Mouse (Mus musculus) skeletal muscle tissue, postnatal 0 days (tissue): ENCODE measurements around the gene Srms. TPM values are rescaled to one million over a fixed set of nuclear protein-coding genes. Genes with fewer than 3 reads are reported as not detected.

Experiments used
- polyA plus RNA-seq: library from polyadenylated mRNA; unstranded; fragments of >200 nt; fragmentation: Nextera tagmentation; extraction: Ambion mirVana; gene quantifications from 2 replicates; pipeline ENCODE4 v1.2.1, GENCODE M21; 2015

The Srms gene
- 0.05 and 0.10 TPM in 2 replicates for polyA plus RNA-seq

DNA sequence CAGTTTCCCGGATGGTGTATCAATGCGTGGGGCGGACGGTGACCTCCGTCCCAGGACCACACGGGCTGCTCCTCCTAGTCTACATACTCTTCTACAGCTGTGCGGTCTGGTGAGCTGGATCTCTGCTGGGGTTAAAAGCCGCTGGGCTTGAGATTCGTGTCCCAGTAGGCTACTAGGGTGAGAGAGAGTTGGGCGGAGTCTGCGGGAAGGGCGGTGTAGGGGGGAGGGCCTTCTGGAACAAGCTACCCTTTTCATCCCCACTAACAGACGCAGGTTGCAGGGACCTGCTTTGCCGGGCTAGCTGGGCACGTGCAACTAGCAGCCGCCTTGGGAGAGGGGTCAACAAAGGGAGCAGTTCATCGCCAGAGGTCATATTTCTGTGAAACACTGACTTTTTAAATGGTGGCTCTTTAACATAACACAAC, at the start of gene Srms:
TSS of gene Srms (minus strand) at position 165 of the 425 bp plus-strand sequence.

DNA sequence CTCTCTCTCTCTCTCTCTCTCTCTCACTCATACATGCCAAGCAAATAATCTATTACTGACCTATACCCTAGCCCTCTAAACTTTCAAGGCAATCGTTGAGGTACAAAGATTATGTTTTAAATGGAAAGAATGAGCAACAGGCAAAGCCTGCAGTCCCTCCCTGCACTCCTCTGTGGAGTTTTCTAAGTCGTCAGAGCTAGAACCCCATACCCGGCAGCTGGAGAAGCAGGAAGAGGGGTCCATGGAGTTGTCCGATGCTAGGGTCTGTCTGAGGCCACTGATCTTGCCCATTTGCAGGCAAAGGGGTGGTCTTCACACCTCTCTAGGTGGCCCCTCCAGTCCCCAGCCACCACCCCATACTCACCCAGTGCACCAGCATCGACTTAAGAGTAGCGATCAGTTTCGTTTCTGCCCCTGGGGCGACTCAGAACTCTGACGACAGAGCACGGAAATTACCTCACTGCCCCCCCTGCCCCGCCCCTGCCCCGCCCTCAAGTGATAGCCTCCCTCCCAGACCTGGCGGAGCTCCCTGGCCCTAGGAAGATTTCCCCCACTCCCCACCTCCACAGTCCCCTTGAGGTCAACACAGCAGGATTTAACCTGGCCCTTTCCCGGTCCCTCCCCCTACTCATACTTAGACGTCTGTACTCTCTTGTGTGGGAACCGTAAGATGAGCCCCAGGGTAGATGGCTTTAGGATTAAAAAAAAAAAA, 28.8 kb upstream of the Srms start, which contains the start of gene Helz2:
TSS of gene Helz2 (minus strand) at position 426 of the 712 bp plus-strand sequence.

DNA sequence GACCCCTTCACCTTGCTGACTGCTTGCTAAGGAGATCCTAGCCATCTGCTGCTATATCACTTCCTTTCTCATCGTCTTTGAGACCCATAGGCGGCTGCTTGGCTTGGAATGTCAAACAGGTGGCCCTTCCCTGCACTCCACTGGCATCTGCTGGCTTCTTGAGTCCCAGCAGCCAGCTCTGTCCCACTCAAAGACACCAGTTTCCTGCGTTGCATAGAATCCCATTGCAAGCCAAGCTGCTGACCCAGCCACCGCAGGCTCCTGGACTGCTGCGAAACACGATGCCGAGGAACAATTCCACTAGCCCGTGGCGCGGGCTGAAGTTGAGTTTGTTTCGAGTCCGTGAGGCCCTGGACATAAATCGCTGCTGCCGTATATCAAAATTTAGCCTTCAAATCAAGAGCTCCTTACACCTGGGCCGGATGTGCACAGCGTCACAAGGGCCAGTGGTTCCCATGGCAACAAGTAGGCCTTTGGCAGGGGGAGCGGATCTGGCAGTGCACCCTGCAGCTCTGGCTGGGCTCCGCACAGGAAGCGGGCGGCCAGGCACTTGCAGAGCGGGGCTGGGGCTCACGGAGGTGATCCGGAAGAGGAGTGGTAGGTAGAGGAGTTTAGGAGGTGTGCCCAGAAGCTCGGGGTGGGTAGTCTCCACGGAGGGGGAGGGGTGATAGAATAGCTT, 6.7 kb upstream of the Srms start, which contains the start of gene Fndc11:
TSS of gene Fndc11 (plus strand) at position 476 of the 679 bp plus-strand sequence.

GRCm38 (mm10) chr2:181202422-181202821, 10.6 kb downstream of the Srms start, which contains the start of gene Ptk6:
Ptk6 (minus strand) TSS chr2:181202789.

GRCm38 (mm10) chr2:181187121-181188000, 25.6 kb downstream of the Srms start, which contains the start of gene Ppdpf:
Ppdpf (plus strand) TSS chr2:181187247.

DNA sequence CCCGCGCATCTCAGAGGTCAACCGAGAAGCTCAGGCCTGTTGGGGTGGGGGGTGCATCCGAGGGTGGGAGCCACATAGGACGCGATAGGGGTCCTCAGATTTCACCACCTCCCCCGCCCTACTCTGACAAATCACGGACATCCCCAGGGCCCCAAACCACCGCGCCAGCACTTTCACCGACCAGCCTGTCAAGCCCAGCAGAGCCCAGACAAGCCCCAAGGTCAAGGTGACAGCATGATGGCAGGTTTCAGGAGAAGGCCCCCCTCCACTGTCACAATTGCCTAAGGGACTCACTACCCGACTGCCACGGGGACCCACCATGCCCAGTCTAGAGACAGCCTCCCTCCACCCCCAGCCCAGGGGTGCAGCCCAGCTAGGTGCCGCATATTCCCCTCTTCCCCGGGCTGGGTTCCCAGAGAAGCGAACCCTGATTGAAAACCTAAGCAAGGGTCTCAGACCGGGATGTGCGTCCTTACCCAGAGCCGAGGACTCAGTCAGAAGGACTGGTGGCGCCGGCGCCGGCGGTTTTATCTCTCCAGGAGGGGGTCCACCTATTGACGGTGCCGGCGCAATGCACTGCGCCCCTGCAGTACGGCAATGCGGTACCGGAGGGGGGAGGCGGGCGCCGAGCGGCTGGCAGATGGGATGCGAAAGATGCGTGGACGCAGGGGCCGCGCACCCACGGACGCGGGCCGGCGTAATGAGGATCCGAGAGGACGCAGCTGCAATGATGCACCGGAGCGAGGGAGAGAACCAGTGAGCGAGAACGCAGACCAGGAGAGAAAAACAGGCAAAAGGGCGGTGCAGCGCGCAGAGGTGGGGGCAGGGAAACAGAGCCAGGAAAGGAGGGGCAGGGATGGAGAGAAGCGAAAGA, 56.5 kb downstream of the Srms start, which contains the start of gene Eef1a2:
TSS of gene Eef1a2 (minus strand) at position 767 of the 874 bp plus-strand sequence.

Other genes with a start within 250 kb of the Srms start
- gene Arfgap1, start 246.0 kb downstream of the Srms start, polyA plus RNA-seq: 51.8 and 54.3 TPM in 2 replicates
- gene Col20a1, start 226.7 kb downstream of the Srms start, polyA plus RNA-seq: 2.9 and 3.0 TPM in 2 replicates
- gene Chrna4, start 169.6 kb downstream of the Srms start, polyA plus RNA-seq: 1.3 and 1.8 TPM in 2 replicates
- not detected in 2 replicates for gene Kcnq2, start 77.9 kb downstream of the Srms start, polyA plus RNA-seq
- gene Eef1a2, start 56.2 kb downstream of the Srms start, polyA plus RNA-seq: 16.3 and 16.6 TPM in 2 replicates
- 122 and 132 TPM in 2 replicates for gene Ppdpf, start 25.9 kb downstream of the Srms start, polyA plus RNA-seq
- 0.18 TPM in 1 of 2 replicates, not detected in the other for gene Ptk6, start 10.4 kb downstream of the Srms start, polyA plus RNA-seq
- 0.15 TPM in 1 of 2 replicates, not detected in the other for gene Fndc11, start 6.8 kb upstream of the Srms start, polyA plus RNA-seq
- gene Helz2, start 28.8 kb upstream of the Srms start, polyA plus RNA-seq: 0.68 and 0.71 TPM in 2 replicates
- 4.3 and 4.9 TPM in 2 replicates for gene Gmeb2, start 74.8 kb upstream of the Srms start, polyA plus RNA-seq
- gene Stmn3, start 101.3 kb upstream of the Srms start, polyA plus RNA-seq: 0.15 and 0.42 TPM in 2 replicates
- 12.0 and 13.4 TPM in 2 replicates for gene Rtel1, start 106.6 kb upstream of the Srms start, polyA plus RNA-seq
- gene Zgpat, start 151.7 kb upstream of the Srms start, polyA plus RNA-seq: 21.8 and 22.9 TPM in 2 replicates
- gene Arfrp1, start 152.2 kb upstream of the Srms start, polyA plus RNA-seq: 38.2 and 40.4 TPM in 2 replicates
- gene Lime1, start 166.9 kb upstream of the Srms start, polyA plus RNA-seq: 7.3 and 8.7 TPM in 2 replicates
- gene Zbtb46, start 246.2 kb upstream of the Srms start, polyA plus RNA-seq: 5.7 and 6.2 TPM in 2 replicates